Mouse (Mus musculus) embryonic facial prominence, embryonic 11.5 days (tissue): ENCODE measurements around the gene Pawr. TPM values are rescaled to one million over a fixed set of nuclear protein-coding genes. Genes with fewer than 3 reads are reported as not detected.

ENCODE experiments used
- ATAC-seq: fragments of 200-750 bp; cut with Nextera tagmentation; replicated peaks from 2 replicates; pipeline ENCODE4 v1.8.0; 2017; ENCODE audit warnings: low read depth; ENCODE audit not compliant: insufficient number of reproducible peaks, low FRiP score, low TSS enrichment
- DNase-seq: peaks from one replicate; pipeline ENCODE4 v3.0.0-alpha.2; 2015; ENCODE audit warnings: low spot score
- H3K27ac ChIP-seq: fragments of 300-500 bp; sonication (generic); replicated peaks from 2 replicates; pipeline ENCODE4 v1.5.1; 2014; ENCODE audit warnings: mild to moderate bottlenecking, low read depth, low read length, control low read depth
- H3K27me3 ChIP-seq: fragments of 300-500 bp; sonication (generic); 2 replicates; pipeline ENCODE4 v1.6.1; 2014; ENCODE audit warnings: mild to moderate bottlenecking, low read length, moderate library complexity, mixed read lengths; ENCODE audit not compliant: control insufficient read depth, insufficient read depth
- H3K36me3 ChIP-seq: fragments of 300-500 bp; sonication (generic); replicated peaks from 2 replicates; pipeline ENCODE4 v1.6.1; 2014; ENCODE audit warnings: low read depth, mild to moderate bottlenecking, low read length, moderate library complexity, mixed read lengths; ENCODE audit not compliant: control insufficient read depth, insufficient read depth
- H3K4me1 ChIP-seq: fragments of 300-500 bp; sonication (generic); 2 replicates; pipeline ENCODE4 v1.6.1; 2014; ENCODE audit warnings: low read length, mixed read lengths; ENCODE audit not compliant: control insufficient read depth, insufficient read depth
- H3K4me2 ChIP-seq: fragments of 300-500 bp; sonication (generic); 2 replicates; pipeline ENCODE4 v1.6.1; 2014; ENCODE audit warnings: low read depth, mild to moderate bottlenecking, control low read depth, low read length, moderate library complexity
- H3K4me3 ChIP-seq: fragments of 300-500 bp; sonication (generic); 2 replicates; pipeline ENCODE4 v1.5.1; 2014; ENCODE audit warnings: low read depth, low read length, control low read depth
- H3K9ac ChIP-seq: fragments of 300-500 bp; sonication (generic); replicated peaks from 2 replicates; pipeline ENCODE4 v1.6.1; 2014; ENCODE audit warnings: mild to moderate bottlenecking, control low read depth, low read length
- H3K9me3 ChIP-seq: fragments of 300-500 bp; sonication (generic); replicated peaks from 2 replicates; pipeline ENCODE4 v1.6.1; 2016; ENCODE audit warnings: mild to moderate bottlenecking, low read length, inconsistent platforms, mixed read lengths; ENCODE audit not compliant: control insufficient read depth
- WGBS: fragments of 180-500 bp; shearing (Covaris S2); extraction: QIAGEN DNeasy Blood & Tissue Kit; methylation state at CpG from one replicate; pipeline ENCODE4 v1.1.7; 2014; 5-methylcytosine and 5-hydroxymethylcytosine counted together
- polyA plus RNA-seq: library from polyadenylated mRNA; unstranded; fragments of >200 nt; fragmentation: Nextera tagmentation; extraction: Ambion mirVana; gene quantifications from 2 replicates; pipeline ENCODE4 v1.2.1, GENCODE M21; 2014

The Pawr gene
- polyA plus RNA-seq, 1 experiment from 2014 or later = 11.6 TPM

DNA sequence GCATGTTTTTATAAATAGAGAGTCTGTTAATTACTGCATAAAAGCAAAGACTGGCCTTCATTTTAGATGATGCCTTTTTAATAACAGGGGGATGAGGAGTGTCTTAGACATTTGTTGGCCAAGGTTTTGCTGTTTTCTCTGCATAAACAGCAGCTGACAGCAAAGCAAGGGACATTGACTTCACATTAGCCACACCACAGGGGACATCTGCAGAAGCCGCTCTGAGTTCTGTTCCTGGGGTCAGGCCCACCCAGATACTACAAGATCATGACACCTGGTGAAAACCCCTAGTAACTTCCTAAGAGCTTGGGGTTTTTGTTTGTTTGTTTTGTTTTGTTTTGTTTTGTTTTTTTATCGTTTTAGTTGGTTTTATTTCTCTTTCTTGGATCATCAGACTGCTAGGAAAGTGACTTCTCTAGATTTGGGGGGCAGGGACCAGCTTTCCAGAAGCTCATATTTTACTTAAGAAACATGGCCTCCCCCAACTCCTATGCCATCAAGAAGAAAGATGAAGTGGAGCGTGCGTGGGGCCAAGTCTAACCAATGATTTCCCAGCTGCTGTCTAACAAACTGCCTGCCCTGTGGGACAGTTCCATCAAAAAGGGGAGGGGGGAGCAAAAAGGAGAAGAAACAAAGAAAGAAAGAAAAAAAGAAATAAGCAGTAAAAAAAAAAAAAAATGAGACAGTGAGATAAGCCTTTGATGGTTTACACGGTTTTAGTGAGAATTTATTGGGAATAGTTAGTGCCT, 57.4 kb downstream of the Pawr start:
- H3K27ac ChIP-seq = no peak overlapping the region
- H3K27me3 ChIP-seq = no peaks in the 10 kb centered on the region
- H3K9ac ChIP-seq = no peak overlapping the region
- no peak overlapping the region for H3K4me2 ChIP-seq
- no peak overlapping the region for H3K4me3 ChIP-seq
- no peaks in the 10 kb centered on the region for H3K9me3 ChIP-seq
- H3K4me1 ChIP-seq = no peaks in the 10 kb centered on the region
- H3K36me3 ChIP-seq = no peaks in the 10 kb centered on the region
- ATAC-seq = no peak
- 59% methylated on average over 5 of the region's 5 CpGs for WGBS
- no peak for DNase-seq

DNA sequence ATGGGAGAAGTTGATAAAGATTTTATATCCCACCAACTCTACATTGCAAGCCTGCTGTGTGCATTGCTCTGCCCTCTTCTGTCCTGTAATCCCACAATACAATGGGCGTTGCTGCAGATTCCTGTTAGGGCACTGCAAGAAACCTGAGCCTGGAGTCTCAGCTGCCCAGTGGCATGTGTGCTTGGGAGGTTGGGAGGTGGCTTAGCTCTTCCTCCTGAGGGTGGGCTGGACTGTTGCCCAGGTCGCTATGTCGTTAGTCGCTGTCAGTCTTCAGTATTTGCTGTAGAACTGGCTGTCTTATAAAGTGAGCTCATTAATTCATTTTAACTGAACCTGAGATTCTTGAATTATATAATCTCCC, 58.0 kb downstream of the Pawr start:
- 15% methylated on average over 4 of the region's 4 CpGs for WGBS
- Histone ChIP-seq H3K4me2 (no peak overlapping the region), H3K4me3 (no peak overlapping the region), H3K27me3 (no peaks in the 10 kb centered on the region), H3K4me1 (no peaks in the 10 kb centered on the region), H3K9ac (no peak overlapping the region), H3K36me3 (no peaks in the 10 kb centered on the region), H3K9me3 (no peaks in the 10 kb centered on the region), H3K27ac (no peak overlapping the region)
- ATAC-seq (no peak; the same call in 1 of the 2 replicates), DNase-seq (peak; percentile 40)

DNA sequence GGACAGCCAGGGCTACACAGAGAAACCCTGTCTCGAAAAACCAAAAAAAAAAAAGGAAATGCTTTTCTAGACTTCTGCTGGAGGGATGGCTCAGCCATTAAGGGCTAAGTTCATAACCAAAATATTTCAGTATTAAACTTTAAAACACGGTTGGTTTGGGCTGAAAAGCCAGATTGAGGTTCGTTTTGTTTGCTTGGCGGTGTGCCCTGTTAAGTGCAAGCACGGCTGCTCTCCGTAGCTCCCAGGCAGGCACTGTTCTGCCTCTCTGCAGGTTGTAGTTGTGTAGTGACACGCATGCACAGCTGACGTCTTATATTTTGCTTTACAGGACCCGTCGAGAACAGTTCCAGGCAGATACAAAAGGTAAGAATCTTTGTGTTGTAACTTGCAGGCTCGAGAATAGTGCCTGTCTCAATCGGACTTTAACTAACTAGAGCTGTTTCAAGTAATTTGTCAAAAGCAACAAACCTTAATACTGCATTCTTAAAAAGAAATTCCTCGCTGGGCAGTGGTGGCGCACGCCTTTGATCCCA, 59.5 kb downstream of the Pawr start:
- H3K9ac ChIP-seq = no peak overlapping the region
- H3K27ac ChIP-seq = no peak overlapping the region
- ATAC-seq (no peak), DNase-seq (no peak)
- H3K9me3 ChIP-seq = no peaks in the 10 kb centered on the region
- H3K36me3 ChIP-seq = no peaks in the 10 kb centered on the region
- no peak overlapping the region for H3K4me2 ChIP-seq
- H3K27me3 ChIP-seq = no peaks in the 10 kb centered on the region
- WGBS = 90% methylated on average over 15 of the region's 15 CpGs
- no peak overlapping the region for H3K4me3 ChIP-seq
- H3K4me1 ChIP-seq = no peaks in the 10 kb centered on the region

DNA sequence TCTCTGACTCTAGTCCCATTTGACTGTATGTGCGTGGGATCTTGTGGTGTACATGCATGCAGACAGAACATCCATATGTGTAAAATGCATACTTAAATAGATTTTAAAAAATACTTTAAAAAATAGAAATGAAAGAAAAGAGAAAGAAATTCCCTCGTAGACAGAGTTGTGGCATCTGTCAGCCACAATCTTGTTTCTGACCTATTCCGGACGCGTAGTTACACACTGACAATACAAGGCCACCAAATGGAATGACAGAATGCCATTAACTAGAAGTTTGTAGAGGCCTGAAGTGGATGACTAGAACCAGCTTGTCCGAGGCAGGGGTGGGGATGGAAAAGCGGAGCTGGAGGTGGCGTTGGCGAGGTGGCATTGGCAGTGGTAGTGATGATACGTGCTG, 60.2 kb downstream of the Pawr start:
- H3K4me1 ChIP-seq = no peaks in the 10 kb centered on the region
- no peaks in the 10 kb centered on the region for H3K27me3 ChIP-seq
- H3K36me3 ChIP-seq = no peaks in the 10 kb centered on the region
- H3K27ac ChIP-seq = no peak overlapping the region
- H3K4me3 ChIP-seq = no peak overlapping the region
- no peak for DNase-seq
- H3K9ac ChIP-seq = no peak overlapping the region
- ATAC-seq = no peak
- H3K4me2 ChIP-seq = no peak overlapping the region
- H3K9me3 ChIP-seq = no peaks in the 10 kb centered on the region
- 92% methylated on average over 10 of the region's 10 CpGs for WGBS

DNA sequence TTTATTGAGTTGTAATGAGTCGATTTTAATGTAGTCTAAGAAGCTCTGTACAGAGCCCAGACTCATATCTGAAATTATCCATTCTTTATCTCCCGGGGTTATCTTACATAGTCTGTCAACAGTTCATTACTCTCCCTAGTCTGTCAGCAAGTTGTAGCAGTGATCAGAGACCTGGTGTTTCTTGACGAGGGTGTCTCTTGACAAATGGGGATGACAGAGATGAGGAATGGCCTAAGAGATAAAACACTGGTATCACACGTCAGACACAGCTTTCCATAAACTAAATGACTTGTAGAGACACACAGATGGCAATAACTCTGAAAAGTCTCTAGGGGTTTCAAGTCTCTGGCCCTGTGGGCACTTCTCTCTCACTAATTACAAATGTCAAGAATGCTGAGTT, 62.4 kb downstream of the Pawr start:
- no peak overlapping the region for H3K4me3 ChIP-seq
- ATAC-seq (no peak), DNase-seq (no peak)
- no peaks in the 10 kb centered on the region for H3K27me3 ChIP-seq
- H3K27ac ChIP-seq = no peak overlapping the region
- H3K4me1 ChIP-seq = no peaks in the 10 kb centered on the region
- no peak overlapping the region for H3K4me2 ChIP-seq
- WGBS = 65% methylated on average over 4 of the region's 4 CpGs
- H3K9me3 ChIP-seq = no peaks in the 10 kb centered on the region
- no peak overlapping the region for H3K9ac ChIP-seq
- no peaks in the 10 kb centered on the region for H3K36me3 ChIP-seq

DNA sequence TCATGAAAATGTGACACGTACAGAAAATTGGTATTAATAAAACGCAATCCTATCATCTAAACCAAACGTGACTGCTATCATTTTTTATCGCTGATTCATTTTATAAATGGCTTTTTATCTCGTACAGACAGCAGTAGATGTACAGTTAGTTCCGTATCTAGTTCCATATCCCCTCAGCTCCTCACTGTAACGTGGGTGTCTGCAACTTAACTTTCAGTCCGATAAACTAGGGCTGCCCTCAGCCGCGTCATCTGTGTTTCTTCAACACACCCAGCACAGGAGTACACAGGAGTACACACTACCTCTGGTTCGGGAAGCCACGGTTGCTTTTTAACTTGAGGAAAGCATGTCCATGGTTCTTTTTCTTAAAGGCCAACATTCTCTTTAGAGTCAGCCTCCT, 63.3 kb downstream of the Pawr start:
- no peak for ATAC-seq

DNA sequence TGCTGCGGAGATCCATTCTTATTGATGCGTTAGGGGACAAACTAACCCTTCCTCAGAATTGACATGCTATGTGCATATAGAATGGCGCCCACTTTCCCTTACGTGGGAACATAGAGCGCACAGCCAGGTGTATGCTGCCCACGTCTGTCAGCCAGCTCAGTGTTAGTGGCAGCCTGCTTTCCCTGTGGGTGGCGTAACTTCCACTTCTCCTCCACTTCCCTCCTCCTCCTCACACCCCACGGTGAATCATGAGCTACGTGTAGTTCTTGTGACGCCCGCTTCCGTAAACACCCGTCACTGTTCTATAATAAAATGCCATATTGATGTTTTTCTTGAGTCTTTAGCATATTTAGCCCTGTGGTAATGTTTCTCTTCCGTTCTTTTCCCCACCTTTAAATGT, 63.7 kb downstream of the Pawr start:
- Histone ChIP-seq H3K36me3 (no peaks in the 10 kb centered on the region), H3K9me3 (no peaks in the 10 kb centered on the region), H3K27me3 (no peaks in the 10 kb centered on the region), H3K27ac (no peak overlapping the region), H3K4me3 (no peak overlapping the region), H3K4me1 (no peaks in the 10 kb centered on the region), H3K9ac (no peak overlapping the region), H3K4me2 (no peak overlapping the region)
- DNase-seq (no peak), ATAC-seq (no peak)
- WGBS = 96% methylated on average over 14 of the region's 14 CpGs

More for the DNA sequence above, 63.3 kb downstream of the Pawr start:
- Histone ChIP-seq H3K9ac (no peak overlapping the region), H3K4me2 (no peak overlapping the region), H3K9me3 (no peaks in the 10 kb centered on the region), H3K27me3 (no peaks in the 10 kb centered on the region), H3K27ac (no peak overlapping the region), H3K4me1 (no peaks in the 10 kb centered on the region), H3K36me3 (no peaks in the 10 kb centered on the region), H3K4me3 (no peak overlapping the region)
- WGBS = 94% methylated on average over 12 of the region's 12 CpGs
- DNase-seq = no peak

DNA sequence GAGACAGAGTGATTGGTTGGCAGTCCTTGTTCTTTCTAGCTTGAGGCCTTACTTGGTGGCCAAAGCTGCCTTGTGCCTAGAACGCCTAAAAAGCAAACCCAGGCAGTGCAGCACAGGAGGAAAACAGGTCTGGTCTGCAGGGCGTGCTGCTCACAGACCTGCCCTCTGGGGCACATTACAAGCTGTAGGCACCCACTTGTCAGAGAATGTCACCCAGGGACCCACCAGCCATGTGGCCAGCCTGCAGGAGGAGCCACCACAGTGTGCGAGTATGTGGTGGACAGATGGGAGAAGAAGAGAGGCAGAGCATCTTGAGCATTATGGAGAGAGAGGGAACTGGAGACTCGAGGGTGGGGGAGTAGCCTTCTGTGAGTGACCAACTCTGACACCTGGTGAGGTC, 70.8 kb downstream of the Pawr start:
- H3K9ac ChIP-seq = no peak overlapping the region
- DNase-seq = no peak
- ATAC-seq = no peak
- no peak overlapping the region for H3K4me3 ChIP-seq
- 75% methylated on average over 4 of the region's 4 CpGs for WGBS
- no peak overlapping the region for H3K4me2 ChIP-seq
- no peaks in the 10 kb centered on the region for H3K9me3 ChIP-seq
- H3K27ac ChIP-seq = no peak overlapping the region
- H3K4me1 ChIP-seq = no peaks in the 10 kb centered on the region
- no peaks in the 10 kb centered on the region for H3K27me3 ChIP-seq
- no peaks in the 10 kb centered on the region for H3K36me3 ChIP-seq
